Mouse (Mus musculus): ENCODE measurements around the gene Rbm6. TPM values are rescaled to one million over a fixed set of nuclear protein-coding genes. Genes with fewer than 3 reads are reported as not detected.

The Rbm6 gene
- polyA plus RNA-seq, 1 experiment from 2014 or later = 79.0 TPM

Other genes with a start within 250 kb of the Rbm6 start
- gene Gnai2, start 237.9 kb downstream of the Rbm6 start, polyA plus RNA-seq (2015; fragmentation: Nextera tagmentation; extraction: Ambion mirVana) = 403 and 424 TPM in 2 replicates
- gene Slc38a3, start 203.7 kb downstream of the Rbm6 start, polyA plus RNA-seq (2015; fragmentation: Nextera tagmentation; extraction: Ambion mirVana) = 7.1 and 8.1 TPM in 2 replicates
- 3.9 and 4.6 TPM in 2 replicates for gene Gnat1, start 193.5 kb downstream of the Rbm6 start, polyA plus RNA-seq (2015; fragmentation: Nextera tagmentation; extraction: Ambion mirVana)
- gene Sema3f, start 162.8 kb downstream of the Rbm6 start, polyA plus RNA-seq (2015; fragmentation: Nextera tagmentation; extraction: Ambion mirVana) = 21.3 and 23.9 TPM in 2 replicates
- gene Rbm5, start 102.2 kb downstream of the Rbm6 start, polyA plus RNA-seq (2015; fragmentation: Nextera tagmentation; extraction: Ambion mirVana) = 194 and 207 TPM in 2 replicates
- gene Mon1a, start 14.9 kb upstream of the Rbm6 start, polyA plus RNA-seq (2015; fragmentation: Nextera tagmentation; extraction: Ambion mirVana) = 11.5 TPM in 2 replicates
- 2.6 TPM in 2 replicates for gene Mst1r, start 33.6 kb upstream of the Rbm6 start, polyA plus RNA-seq (2015; fragmentation: Nextera tagmentation; extraction: Ambion mirVana)
- not detected in 2 replicates for gene Actl11, start 55.2 kb upstream of the Rbm6 start, polyA plus RNA-seq (2015; fragmentation: Nextera tagmentation; extraction: Ambion mirVana)
- gene Camkv, start 62.4 kb upstream of the Rbm6 start, polyA plus RNA-seq (2015; fragmentation: Nextera tagmentation; extraction: Ambion mirVana) = 1.6 and 2.2 TPM in 2 replicates
- 21.8 and 25.0 TPM in 2 replicates for gene Traip, start 76.9 kb upstream of the Rbm6 start, polyA plus RNA-seq (2015; fragmentation: Nextera tagmentation; extraction: Ambion mirVana)
- gene Uba7, start 102.3 kb upstream of the Rbm6 start, polyA plus RNA-seq (2015; fragmentation: Nextera tagmentation; extraction: Ambion mirVana) = 22.2 and 30.9 TPM in 2 replicates
- 4.5 and 6.2 TPM in 2 replicates for gene Gm20661, start 109.8 kb upstream of the Rbm6 start, polyA plus RNA-seq (2015; fragmentation: Nextera tagmentation; extraction: Ambion mirVana)
- 61.7 and 70.4 TPM in 2 replicates for gene Inka1, start 112.6 kb upstream of the Rbm6 start, polyA plus RNA-seq (2015; fragmentation: Nextera tagmentation; extraction: Ambion mirVana)
- 6.9 and 12.6 TPM in 2 replicates for gene Cdhr4, start 119.3 kb upstream of the Rbm6 start, polyA plus RNA-seq (2015; fragmentation: Nextera tagmentation; extraction: Ambion mirVana)
- 0.74 and 1.4 TPM in 2 replicates for gene Gm20662, start 123.1 kb upstream of the Rbm6 start, polyA plus RNA-seq (2015; fragmentation: Nextera tagmentation; extraction: Ambion mirVana)
- gene Ip6k1, start 129.3 kb upstream of the Rbm6 start, polyA plus RNA-seq (2015; fragmentation: Nextera tagmentation; extraction: Ambion mirVana) = 50.8 and 54.8 TPM in 2 replicates
- 25.9 and 30.3 TPM in 2 replicates for gene Gmppb, start 176.0 kb upstream of the Rbm6 start, polyA plus RNA-seq (2015; fragmentation: Nextera tagmentation; extraction: Ambion mirVana)
- gene Amigo3, start 179.9 kb upstream of the Rbm6 start, polyA plus RNA-seq (2015; fragmentation: Nextera tagmentation; extraction: Ambion mirVana) = 2.2 and 2.7 TPM in 2 replicates
- gene Mst1, start 207.2 kb upstream of the Rbm6 start, polyA plus RNA-seq (2015; fragmentation: Nextera tagmentation; extraction: Ambion mirVana) = 0.45 and 0.55 TPM in 2 replicates
- 25.2 and 33.4 TPM in 2 replicates for gene Rnf123, start 210.1 kb upstream of the Rbm6 start, polyA plus RNA-seq (2015; fragmentation: Nextera tagmentation; extraction: Ambion mirVana)
- gene Apeh, start 221.4 kb upstream of the Rbm6 start, polyA plus RNA-seq (2015; fragmentation: Nextera tagmentation; extraction: Ambion mirVana) = 67.7 and 76.6 TPM in 2 replicates